Mouse (Mus musculus) hindbrain, embryonic 11.5 days (tissue): ENCODE data around the gene Myo15b. TPM values are rescaled to one million over a fixed set of nuclear protein-coding genes. Genes with fewer than 3 reads are reported as not detected.

ENCODE experiments used
- ATAC-seq: fragments of 200-750 bp; cut with Nextera tagmentation; 2 replicates; pipeline ENCODE4 v1.8.0; 2017; ENCODE audit warnings: mild to moderate bottlenecking, moderate TSS enrichment, moderate library complexity; ENCODE audit not compliant: low FRiP score
- DNase-seq: peaks from one replicate; pipeline ENCODE4 v3.0.0-alpha.2; 2015; ENCODE audit warnings: low spot score
- H3K27ac ChIP-seq: fragments of 300-500 bp; sonication (generic); 2 replicates; pipeline ENCODE4 v1.5.1; 2014; ENCODE audit warnings: mild to moderate bottlenecking, low read depth, low read length
- H3K27me3 ChIP-seq: fragments of 300-500 bp; sonication (generic); 2 replicates; pipeline ENCODE4 v1.6.1; 2014; ENCODE audit warnings: mild to moderate bottlenecking, low read length, moderate library complexity, mixed read lengths; ENCODE audit not compliant: control insufficient read depth, insufficient read depth
- H3K36me3 ChIP-seq: fragments of 300-500 bp; sonication (generic); 2 replicates; pipeline ENCODE4 v1.6.1; 2014; ENCODE audit warnings: mild to moderate bottlenecking, low read length, moderate library complexity, mixed read lengths; ENCODE audit not compliant: control insufficient read depth, insufficient read depth
- H3K4me1 ChIP-seq: fragments of 300-500 bp; sonication (generic); replicated peaks from 2 replicates; pipeline ENCODE4 v1.6.1; 2014; ENCODE audit warnings: low read length, mixed read lengths; ENCODE audit not compliant: control insufficient read depth, insufficient read depth
- H3K4me2 ChIP-seq: fragments of 300-500 bp; sonication (generic); replicated peaks from 2 replicates; pipeline ENCODE4 v1.6.1; 2014; ENCODE audit warnings: mild to moderate bottlenecking, low read depth, low read length
- H3K4me3 ChIP-seq: fragments of 300-500 bp; sonication (generic); 2 replicates; pipeline ENCODE4 v1.5.1; 2014; ENCODE audit warnings: low read depth, low read length
- H3K9ac ChIP-seq: fragments of 300-500 bp; sonication (generic); 2 replicates; pipeline ENCODE4 v1.6.1; 2014; ENCODE audit warnings: low read depth, low read length
- H3K9me3 ChIP-seq: fragments of 300-500 bp; sonication (generic); 2 replicates; pipeline ENCODE4 v1.6.1; 2016; ENCODE audit warnings: low read length; ENCODE audit not compliant: control insufficient read depth
- WGBS: fragments of 180-500 bp; shearing (Covaris S2); extraction: QIAGEN DNeasy Blood & Tissue Kit; methylation state at CpG from one replicate; pipeline ENCODE4 v1.1.7; 2014; 5-methylcytosine and 5-hydroxymethylcytosine counted together
- polyA plus RNA-seq: library from polyadenylated mRNA; unstranded; fragments of >200 nt; fragmentation: Nextera tagmentation; extraction: Ambion mirVana; gene quantifications from 2 replicates; pipeline ENCODE4 v1.2.1, GENCODE M21; 2014

Myo15b gene
- polyA plus RNA-seq, 1 experiment from 2014 or later, result 0.09 TPM

- Histone ChIP-seq H3K27ac (no peak overlapping the region), H3K4me3 (no peak overlapping the region), H3K9ac (no peak overlapping the region), H3K4me2 (no peak overlapping the region), H3K27me3 (no peaks in the 10 kb centered on the region), H3K9me3 (no peaks in the 10 kb centered on the region), H3K4me1 (no peaks in the 10 kb centered on the region), H3K36me3 (no peaks in the 10 kb centered on the region)
- no peak for DNase-seq
- WGBS, result 95% methylated on average over 1 of the region's 1 CpGs
- ATAC-seq, result no peak
Measured at GRCm38 (mm10) chr11:115921986-115922385, 63.8 kb downstream of the Myo15b start.

GRCm38 (mm10) chr11:115929031-115929430 is 70.8 kb downstream of the Myo15b start:
- Histone ChIP-seq H3K4me2 (no peak overlapping the region), H3K4me3 (no peak overlapping the region), H3K36me3 (no peaks in the 10 kb centered on the region), H3K27me3 (no peaks in the 10 kb centered on the region), H3K4me1 (peaks cover 2% of the 10 kb centered on the region; the same call in 1 of the 2 replicates), H3K9me3 (no peaks in the 10 kb centered on the region), H3K9ac (no peak overlapping the region), H3K27ac (no peak overlapping the region)
- DNase-seq (no peak), ATAC-seq (no peak)
- 92% methylated on average over 8 of the region's 8 CpGs for WGBS

- Histone ChIP-seq H3K36me3 (no peaks in the 10 kb centered on the region), H3K4me1 (peaks cover 2% of the 10 kb centered on the region; the same call in 1 of the 2 replicates), H3K4me2 (no peak overlapping the region), H3K27me3 (no peaks in the 10 kb centered on the region), H3K4me3 (no peak overlapping the region), H3K9me3 (no peaks in the 10 kb centered on the region), H3K27ac (no peak overlapping the region), H3K9ac (no peak overlapping the region)
- WGBS, result 81% methylated on average over 2 of the region's 3 CpGs
- ATAC-seq (no peak), DNase-seq (no peak)
Measured at GRCm38 (mm10) chr11:115929818-115930217, 71.6 kb downstream of the Myo15b start.

- Histone ChIP-seq H3K9ac (no peak overlapping the region), H3K27me3 (no peaks in the 10 kb centered on the region), H3K4me2 (no peak overlapping the region), H3K4me3 (no peak overlapping the region), H3K36me3 (no peaks in the 10 kb centered on the region), H3K27ac (no peak overlapping the region), H3K9me3 (no peaks in the 10 kb centered on the region), H3K4me1 (peaks cover 2% of the 10 kb centered on the region; the same call in 1 of the 2 replicates)
- ATAC-seq (no peak), DNase-seq (no peak)
- 70% methylated on average over 3 of the region's 3 CpGs for WGBS
Measured at GRCm38 (mm10) chr11:115931235-115931634, 73.0 kb downstream of the Myo15b start.

GRCm38 (mm10) chr11:115933108-115933746 is 75.0 kb downstream of the Myo15b start, which contains the start of the genes Sap30bp and Recql5:
TSS of gene Sap30bp (plus strand) at chr11:115933282.
TSS of gene Recql5 (minus strand) at chr11:115933477.
- no peaks in the 10 kb centered on the region for H3K36me3 ChIP-seq
- peak; percentile 99 for DNase-seq
- WGBS, result under 1% methylated on average over 28 of the region's 28 CpGs

GRCm38 (mm10) chr11:115933747-115934110 is 75.5 kb downstream of the Myo15b start:
- Histone ChIP-seq H3K27ac (no peak overlapping the region), H3K27me3 (no peaks in the 10 kb centered on the region), H3K9ac (peak overlapping the region; percentile 86), H3K4me2 (peak overlapping the region; percentile 74), H3K4me1 (peaks cover 2% of the 10 kb centered on the region; the same call in 1 of the 2 replicates), H3K36me3 (no peaks in the 10 kb centered on the region), H3K4me3 (peak overlapping the region; percentile 99), H3K9me3 (no peaks in the 10 kb centered on the region)
- DNase-seq, result no peak
- peak; percentile 65 for ATAC-seq
- WGBS, result 1% methylated on average over 16 of the region's 16 CpGs

More at GRCm38 (mm10) chr11:115933108-115933746, 75.0 kb downstream of the Myo15b start, which contains the start of the genes Sap30bp and Recql5:
- H3K9me3 ChIP-seq, result no peaks in the 10 kb centered on the region
- H3K4me2 ChIP-seq, result peak within 1 kb of the TSS; percentile 74
- H3K9ac ChIP-seq, result peak within 1 kb of the TSS; percentile 86
- no peaks in the 10 kb centered on the region for H3K27me3 ChIP-seq
- peak within 1 kb of the TSS; percentile 99 for H3K4me3 ChIP-seq
- H3K4me1 ChIP-seq, result peaks cover 2% of the 10 kb centered on the region; the same call in 1 of the 2 replicates
- ATAC-seq, result peak; percentile 97
- H3K27ac ChIP-seq, result no peak within 1 kb of the TSS

GRCm38 (mm10) chr11:115939690-115940329 is 81.6 kb downstream of the Myo15b start:
- peaks cover 2% of the 10 kb centered on the region; the same call in 1 of the 2 replicates for H3K36me3 ChIP-seq
- 43% methylated on average over 6 of the region's 6 CpGs for WGBS
- no peak overlapping the region for H3K27ac ChIP-seq
- no peak overlapping the region for H3K4me3 ChIP-seq
- H3K9ac ChIP-seq, result no peak overlapping the region
- H3K27me3 ChIP-seq, result no peaks in the 10 kb centered on the region
- H3K9me3 ChIP-seq, result no peaks in the 10 kb centered on the region
- H3K4me1 ChIP-seq, result no peaks in the 10 kb centered on the region
- ATAC-seq, result no peak
- H3K4me2 ChIP-seq, result no peak overlapping the region
- DNase-seq, result peak; percentile 81

- no peaks in the 10 kb centered on the region for H3K4me1 ChIP-seq
- H3K4me2 ChIP-seq, result no peak overlapping the region
- no peaks in the 10 kb centered on the region for H3K9me3 ChIP-seq
- WGBS, result 82% methylated on average over 7 of the region's 7 CpGs
- H3K36me3 ChIP-seq, result peaks cover 2% of the 10 kb centered on the region; the same call in 1 of the 2 replicates
- H3K27me3 ChIP-seq, result no peaks in the 10 kb centered on the region
- no peak overlapping the region for H3K9ac ChIP-seq
- H3K27ac ChIP-seq, result no peak overlapping the region
- DNase-seq (no peak), ATAC-seq (no peak)
- H3K4me3 ChIP-seq, result no peak overlapping the region
Measured at GRCm38 (mm10) chr11:115941980-115942379, 83.8 kb downstream of the Myo15b start.
